Mouse (Mus musculus) hindbrain, embryonic 14.5 days (tissue): ENCODE results near the gene Omg. TPM values are rescaled to one million over a fixed set of nuclear protein-coding genes. Genes with fewer than 3 reads are reported as not detected.

ENCODE experiments used
- ATAC-seq: fragments of 200-750 bp; cut with Nextera tagmentation; 2 replicates; pipeline ENCODE4 v1.8.0; 2017; ENCODE audit warnings: moderate number of reproducible peaks, mild to moderate bottlenecking, moderate TSS enrichment, moderate library complexity; ENCODE audit not compliant: low FRiP score
- DNase-seq: peaks from one replicate; pipeline ENCODE4 v3.0.0-alpha.2; 2015; ENCODE audit warnings: low spot score
- H3K27ac ChIP-seq: fragments of 300-500 bp; sonication (generic); 2 replicates; pipeline ENCODE4 v1.5.1; 2014; ENCODE audit warnings: mild to moderate bottlenecking, moderate library complexity
- H3K27me3 ChIP-seq: fragments of 300-500 bp; sonication (generic); 2 replicates; pipeline ENCODE4 v1.6.1; 2014; ENCODE audit warnings: mild to moderate bottlenecking, low read length, mixed read lengths; ENCODE audit not compliant: control insufficient read depth, insufficient read depth
- H3K36me3 ChIP-seq: fragments of 300-500 bp; sonication (generic); replicated peaks from 2 replicates; pipeline ENCODE4 v1.6.1; 2014; ENCODE audit not compliant: control insufficient read depth, insufficient read depth
- H3K4me1 ChIP-seq: fragments of 300-500 bp; sonication (generic); replicated peaks from 2 replicates; pipeline ENCODE4 v1.6.1; 2014; ENCODE audit warnings: antibody characterized with exemption, low read length, mixed read lengths; ENCODE audit not compliant: control insufficient read depth, insufficient read depth
- H3K4me2 ChIP-seq: fragments of 300-500 bp; sonication (generic); replicated peaks from 2 replicates; pipeline ENCODE4 v1.6.1; 2014; ENCODE audit warnings: mild to moderate bottlenecking, moderate library complexity
- H3K4me3 ChIP-seq: fragments of 300-500 bp; sonication (generic); replicated peaks from 2 replicates; pipeline ENCODE4 v1.5.1; 2014; ENCODE audit warnings: mild to moderate bottlenecking, low read length
- H3K9ac ChIP-seq: fragments of 300-500 bp; sonication (generic); 2 replicates; pipeline ENCODE4 v1.6.1; 2014
- H3K9me3 ChIP-seq: fragments of 300-500 bp; sonication (generic); 2 replicates; pipeline ENCODE4 v1.6.1; 2016; ENCODE audit warnings: low read length; ENCODE audit not compliant: control insufficient read depth
- WGBS: fragments of 180-500 bp; shearing (Covaris S2); extraction: QIAGEN DNeasy Blood & Tissue Kit; methylation state at CpG from one replicate; pipeline ENCODE4 v1.1.7; 2014; 5-methylcytosine and 5-hydroxymethylcytosine counted together
- polyA plus RNA-seq: library from polyadenylated mRNA; unstranded; fragments of >200 nt; fragmentation: Nextera tagmentation; extraction: Ambion mirVana; gene quantifications from 2 replicates; pipeline ENCODE4 v1.2.1, GENCODE M21; 2014

Omg gene
- polyA plus RNA-seq, 1 experiment from 2014 or later, result 7.7 TPM

DNA sequence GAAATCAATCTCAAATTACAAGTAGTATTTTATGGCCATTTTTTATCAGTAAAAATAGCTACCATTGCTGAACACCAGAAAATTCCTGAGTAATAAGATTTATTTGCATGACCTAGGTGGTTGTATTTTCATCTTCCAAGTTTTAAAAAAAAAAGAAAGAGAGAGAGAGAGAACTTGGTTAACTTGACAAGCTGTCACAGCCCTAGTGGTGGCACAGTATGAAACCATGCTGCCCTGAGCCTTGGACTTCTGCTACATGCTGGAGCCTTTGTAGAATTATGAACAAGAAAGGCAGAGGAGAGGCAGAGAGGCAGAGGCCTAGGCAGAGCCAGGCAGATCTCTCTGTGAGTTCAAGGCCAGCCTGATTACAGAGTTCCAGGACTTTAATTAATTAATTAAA lies 18.0 kb upstream of the Omg start:
- DNase-seq (no peak), ATAC-seq (no peak)
- no peak overlapping the region for H3K27ac ChIP-seq
- no peaks in the 10 kb centered on the region for H3K27me3 ChIP-seq
- no peak overlapping the region for H3K4me3 ChIP-seq
- no peak overlapping the region for H3K9ac ChIP-seq
- no peaks in the 10 kb centered on the region for H3K9me3 ChIP-seq
- no peaks in the 10 kb centered on the region for H3K4me1 ChIP-seq
- H3K36me3 ChIP-seq, result no peaks in the 10 kb centered on the region
- no peak overlapping the region for H3K4me2 ChIP-seq

DNA sequence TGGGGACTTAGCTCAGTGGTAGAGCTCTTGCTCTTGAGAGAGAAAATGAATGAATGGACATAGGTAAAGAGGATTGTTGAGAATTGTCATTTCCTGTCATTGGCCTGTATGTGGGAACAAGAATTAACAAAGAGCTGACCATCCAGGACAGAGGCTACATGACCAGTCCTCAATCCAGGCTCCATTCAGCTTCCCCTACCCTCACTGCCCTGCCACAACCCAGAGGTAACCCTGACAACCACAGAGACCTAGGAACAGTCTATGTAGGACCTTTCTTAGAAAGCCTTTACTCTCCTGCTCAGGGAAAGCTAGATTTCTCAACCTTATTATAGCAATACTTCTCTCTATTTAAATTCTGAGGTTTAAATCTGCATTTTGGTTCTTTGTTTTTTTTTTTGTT lies 16.9 kb upstream of the Omg start:
- Histone ChIP-seq H3K36me3 (no peaks in the 10 kb centered on the region), H3K4me2 (no peak overlapping the region), H3K4me3 (no peak overlapping the region), H3K27ac (no peak overlapping the region), H3K9me3 (no peaks in the 10 kb centered on the region), H3K9ac (no peak overlapping the region), H3K27me3 (no peaks in the 10 kb centered on the region), H3K4me1 (no peaks in the 10 kb centered on the region)
- ATAC-seq (no peak), DNase-seq (no peak)

GRCm38 (mm10) chr11:79519878-79520291 lies 16.0 kb upstream of the Omg start:
- Histone ChIP-seq H3K4me1 (no peaks in the 10 kb centered on the region), H3K36me3 (no peaks in the 10 kb centered on the region), H3K4me3 (no peak overlapping the region), H3K4me2 (no peak overlapping the region), H3K27ac (no peak overlapping the region), H3K9ac (no peak overlapping the region), H3K9me3 (no peaks in the 10 kb centered on the region), H3K27me3 (no peaks in the 10 kb centered on the region)
- WGBS, result 80% methylated on average over 1 of the region's 1 CpGs
- DNase-seq (no peak), ATAC-seq (no peak)

- H3K27me3 ChIP-seq, result no peaks in the 10 kb centered on the region
- ATAC-seq (no peak), DNase-seq (no peak)
- H3K27ac ChIP-seq, result no peak overlapping the region
- H3K9ac ChIP-seq, result no peak overlapping the region
- no peaks in the 10 kb centered on the region for H3K9me3 ChIP-seq
- H3K36me3 ChIP-seq, result no peaks in the 10 kb centered on the region
- no peak overlapping the region for H3K4me3 ChIP-seq
- no peak overlapping the region for H3K4me2 ChIP-seq
- WGBS, result 88% methylated on average over 6 of the region's 6 CpGs
- H3K4me1 ChIP-seq, result no peaks in the 10 kb centered on the region
Measured at GRCm38 (mm10) chr11:79519299-79519698, 15.4 kb upstream of the Omg start.

DNA sequence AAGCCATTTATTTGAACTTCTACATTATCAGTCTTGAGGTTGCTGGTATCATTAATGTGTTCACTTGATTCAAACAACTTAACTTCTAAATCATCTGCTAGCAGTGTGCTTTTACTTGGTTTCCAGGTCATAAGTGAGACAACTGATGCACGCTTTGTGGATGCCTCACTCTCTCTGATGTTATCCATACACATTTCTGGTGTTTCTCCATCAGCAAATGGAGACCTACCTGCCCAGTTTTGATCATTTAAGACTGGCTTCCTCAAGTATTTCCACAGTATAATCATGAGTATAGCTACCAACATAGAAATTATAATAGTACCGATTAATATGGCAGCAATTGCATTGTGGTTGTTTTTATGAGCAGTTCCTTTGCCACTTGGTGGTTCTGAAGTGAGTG lies 11.9 kb upstream of the Omg start:
- Histone ChIP-seq H3K36me3 (no peaks in the 10 kb centered on the region), H3K27me3 (no peaks in the 10 kb centered on the region), H3K4me3 (no peak overlapping the region), H3K9ac (no peak overlapping the region), H3K9me3 (no peaks in the 10 kb centered on the region), H3K4me2 (no peak overlapping the region), H3K27ac (no peak overlapping the region), H3K4me1 (no peaks in the 10 kb centered on the region)
- 100% methylated on average over 2 of the region's 2 CpGs for WGBS
- ATAC-seq, result no peak
- DNase-seq, result no peak

- Histone ChIP-seq H3K36me3 (no peaks in the 10 kb centered on the region), H3K4me2 (no peak overlapping the region), H3K4me1 (no peaks in the 10 kb centered on the region), H3K9me3 (no peaks in the 10 kb centered on the region), H3K4me3 (no peak overlapping the region), H3K9ac (no peak overlapping the region), H3K27me3 (no peaks in the 10 kb centered on the region), H3K27ac (no peak overlapping the region)
- DNase-seq (no peak), ATAC-seq (no peak)
- WGBS, result 79% methylated on average over 6 of the region's 6 CpGs
Measured at GRCm38 (mm10) chr11:79515331-79515730, 11.4 kb upstream of the Omg start.

DNA sequence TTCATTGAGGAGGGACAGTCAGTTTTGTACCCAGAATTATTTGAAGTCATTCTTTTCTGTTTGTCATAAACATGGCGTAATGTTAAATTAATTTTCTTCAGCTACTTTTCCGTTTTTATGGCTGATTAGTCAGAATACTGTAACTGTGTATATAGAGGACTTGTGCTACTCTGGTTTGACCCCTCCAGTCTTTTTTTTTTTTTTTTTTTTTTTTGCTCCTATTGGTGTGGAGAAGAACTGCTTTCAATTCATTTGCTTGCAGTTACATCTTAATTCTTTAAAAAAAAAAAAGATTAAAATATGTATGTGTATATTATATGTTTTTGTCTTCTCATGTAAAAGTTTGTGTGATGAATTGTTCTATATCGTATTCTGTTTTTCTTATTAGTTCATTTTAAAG lies 8.1 kb upstream of the Omg start:
- Histone ChIP-seq H3K9ac (no peak overlapping the region), H3K4me2 (no peak overlapping the region), H3K36me3 (no peaks in the 10 kb centered on the region), H3K4me1 (no peaks in the 10 kb centered on the region), H3K4me3 (no peak overlapping the region), H3K9me3 (no peaks in the 10 kb centered on the region), H3K27ac (no peak overlapping the region), H3K27me3 (no peaks in the 10 kb centered on the region)
- 93% methylated on average over 3 of the region's 3 CpGs for WGBS
- no peak for ATAC-seq
- DNase-seq, result no peak

DNA sequence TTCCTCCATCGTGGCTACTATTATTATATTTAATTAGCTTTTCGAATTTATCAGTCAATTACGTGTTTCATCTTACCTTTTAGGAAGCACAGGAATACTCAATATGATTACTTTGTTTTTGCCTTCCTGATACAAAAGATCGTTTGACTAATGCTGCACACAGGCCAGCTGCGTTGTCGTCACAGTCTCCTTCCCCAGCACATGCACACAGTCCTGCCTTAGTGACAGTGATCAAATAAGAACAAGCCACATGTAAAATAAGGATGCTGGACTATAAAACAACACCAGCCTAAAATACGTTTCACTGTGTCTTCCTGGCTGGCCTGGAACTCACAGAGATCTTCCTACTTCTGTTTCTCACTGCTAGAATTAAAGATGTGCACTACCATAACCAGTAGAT lies 622 bp upstream of the Omg start:
- Histone ChIP-seq H3K9ac (no peak overlapping the region), H3K4me1 (peaks cover 3% of the 10 kb centered on the region; the same call in 1 of the 2 replicates), H3K27me3 (no peaks in the 10 kb centered on the region), H3K27ac (no peak overlapping the region), H3K36me3 (no peaks in the 10 kb centered on the region), H3K4me2 (no peak overlapping the region), H3K4me3 (no peak overlapping the region), H3K9me3 (no peaks in the 10 kb centered on the region)
- no peak for DNase-seq
- 73% methylated on average over 7 of the region's 7 CpGs for WGBS
- ATAC-seq, result no peak

DNA sequence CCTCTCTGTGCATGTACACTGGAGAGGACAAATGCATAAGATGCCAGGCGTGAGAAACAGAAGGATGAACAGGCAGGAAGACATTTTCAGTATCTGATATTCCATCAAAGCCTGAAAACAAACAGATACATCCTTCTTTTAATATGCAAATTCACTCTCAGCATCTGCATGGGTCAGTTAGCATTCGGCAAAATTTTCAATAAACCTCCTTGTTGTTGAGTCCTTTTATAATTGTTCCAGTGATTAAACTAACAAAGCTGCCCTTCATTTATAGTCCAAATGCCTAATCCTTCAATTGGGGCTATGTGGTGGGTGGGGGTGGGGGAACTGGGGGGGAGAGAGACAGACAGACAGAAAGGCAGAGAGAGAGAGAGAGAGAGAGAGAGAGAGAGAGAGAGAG lies 967 bp downstream of the Omg start:
- Histone ChIP-seq H3K36me3 (no peaks in the 10 kb centered on the region), H3K9me3 (no peaks in the 10 kb centered on the region), H3K9ac (no peak overlapping the region), H3K4me2 (no peak overlapping the region; the same call in 1 of the 2 replicates), H3K27me3 (no peaks in the 10 kb centered on the region), H3K4me1 (peaks cover 3% of the 10 kb centered on the region; the same call in 1 of the 2 replicates), H3K27ac (0 out of 2 replicates have a peak overlapping the region, but pooled peaks have one; percentile 5), H3K4me3 (no peak overlapping the region)
- no peak for DNase-seq
- ATAC-seq, result no peak
- 20% methylated on average over 2 of the region's 2 CpGs for WGBS

DNA sequence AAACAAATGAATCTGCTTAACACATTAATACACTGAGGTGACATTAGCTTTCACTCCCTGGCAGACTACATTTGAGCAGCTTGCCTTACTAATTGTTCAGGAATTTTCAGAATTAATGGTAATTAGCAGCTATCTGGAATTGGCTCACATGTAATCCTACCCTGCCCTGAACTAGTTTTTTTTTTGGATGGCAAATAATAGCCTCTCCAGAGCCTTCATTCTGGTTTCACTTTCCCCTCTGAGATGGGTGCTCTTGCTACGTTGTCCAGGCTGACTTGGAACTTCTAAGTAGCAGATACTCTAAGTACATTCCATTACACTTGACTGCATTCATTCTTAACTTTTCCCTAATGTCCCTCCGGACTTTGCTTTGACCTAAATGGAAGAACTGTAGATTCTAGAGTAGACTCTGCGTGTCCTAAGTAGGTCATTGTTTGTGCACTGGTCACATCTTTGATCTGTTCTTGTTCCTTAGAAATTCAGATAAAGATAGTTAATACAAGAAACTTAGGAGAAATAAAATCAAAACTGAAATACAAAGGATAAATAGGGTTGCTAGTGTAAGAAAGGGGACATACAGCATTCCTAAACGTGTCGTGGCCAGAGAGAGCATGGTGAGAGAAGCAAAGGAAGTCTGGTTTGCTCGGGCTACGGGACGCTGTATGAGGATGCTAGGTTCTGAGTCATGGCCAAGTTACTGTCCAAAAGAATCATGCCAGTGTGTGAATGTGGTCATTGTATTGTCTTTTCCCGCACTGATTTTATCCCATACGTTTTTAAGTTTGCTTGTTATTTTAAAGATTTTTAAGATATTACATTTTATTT lies 8.7 kb downstream of the Omg start:
- no peak overlapping the region for H3K4me3 ChIP-seq
- peaks cover 10% of the 10 kb centered on the region for H3K36me3 ChIP-seq
- ATAC-seq, result no peak
- no peak overlapping the region for H3K9ac ChIP-seq
- DNase-seq, result no peak
- H3K27ac ChIP-seq, result no peak overlapping the region
- no peaks in the 10 kb centered on the region for H3K27me3 ChIP-seq
- 75% methylated on average over 10 of the region's 10 CpGs for whole genome bisulfite sequencing
- no peaks in the 10 kb centered on the region for H3K9me3 ChIP-seq
- H3K4me1 ChIP-seq, result no peaks in the 10 kb centered on the region
- no peak overlapping the region for H3K4me2 ChIP-seq
